Mouse (Mus musculus) lung, postnatal 0 days (tissue): ENCODE measurements at regions not wholly inside any gene's neighbourhood (a gene's known extent, or its start where the extent isn't known, plus 50 kb on each side); places are given as distances from the start of the nearest gene placed in this dataset.

Experiments used
- CTCF ChIP-seq: IDR thresholded peaks from 2 replicates; pipeline ENCODE4 v1.5.1; 2016; ENCODE audit warnings: antibody characterized with exemption, mild to moderate bottlenecking
- EP300 ChIP-seq: IDR thresholded peaks from 2 replicates; pipeline ENCODE4 v1.6.1; 2016; ENCODE audit warnings: antibody characterized with exemption, mild to moderate bottlenecking, control low read depth

GRCm38 (mm10) chr11:117047172-117047950 lies 67.6 kb upstream of the Sec14l1 start:
- TF ChIP-seq CTCF: no peak
- no peak for TF ChIP-seq EP300
